Mouse (Mus musculus) MEL (cell line): ENCODE measurements around the gene Lmod1. TPM values are rescaled to one million over a fixed set of nuclear protein-coding genes. Genes with fewer than 3 reads are reported as not detected.

ENCODE experiments used
- DNase-seq: peaks from one replicate; pipeline ENCODE4 v3.0.0; 2011; ENCODE audit warnings: low read depth, low spot score
- H3K27ac ChIP-seq: 2 replicates; pipeline ENCODE4 v1.5.1; 2012; ENCODE audit warnings: low read depth, mild to moderate bottlenecking, control low read depth, low read length, moderate library complexity; ENCODE audit not compliant: control insufficient read depth
- H3K27me3 ChIP-seq, 2 experiments: fragments of 150-350 bp in 1 of 2; sonication (generic) in 1 of 2; 2 replicates each; pipeline ENCODE4 v1.6.1; 2012; ENCODE audit warnings: low read length in 2 of 2, mild to moderate bottlenecking in 2 of 2, improper control_type of control experiment in 1 of 2, moderate library complexity in 1 of 2; ENCODE audit not compliant: insufficient read depth in 2 of 2, control insufficient read depth in 1 of 2
- H3K36me3 ChIP-seq, 2 experiments: 2 replicates each; pipeline ENCODE4 v1.6.1; 2012 to 2014; ENCODE audit warnings: low read length in 2 of 2, improper control_type of control experiment in 1 of 2, inconsistent platforms in 1 of 2, mild to moderate bottlenecking in 1 of 2; ENCODE audit not compliant: insufficient read depth in 2 of 2, control insufficient read depth in 1 of 2
- H3K4me1 ChIP-seq, 2 experiments: fragments of 150-350 bp in 1 of 2; sonication (generic) in 1 of 2; 2 replicates each; pipeline ENCODE4 v1.6.1; 2012; ENCODE audit warnings: low read length in 2 of 2, improper control_type of control experiment in 1 of 2, mild to moderate bottlenecking in 1 of 2; ENCODE audit not compliant: insufficient read depth in 2 of 2, control insufficient read depth in 1 of 2
- H3K4me3 ChIP-seq, 2 experiments: fragments of 150-350 bp in 1 of 2; sonication (generic) in 1 of 2; 2 replicates each; pipeline ENCODE4 v1.5.1; 2012; ENCODE audit warnings: low read depth in 2 of 2, low read length in 2 of 2, mild to moderate bottlenecking in 2 of 2, moderate library complexity in 2 of 2, control low read depth in 1 of 2, improper control_type of control experiment in 1 of 2; ENCODE audit not compliant: control insufficient read depth in 1 of 2, insufficient read depth in 1 of 2
- H3K79me2 ChIP-seq: 2 replicates; pipeline ENCODE4 v1.6.1; 2012; ENCODE audit warnings: mild to moderate bottlenecking, low read length, moderate library complexity; ENCODE audit not compliant: control insufficient read depth, poor library complexity, insufficient read depth
- H3K9ac ChIP-seq: 2 replicates; pipeline ENCODE4 v1.6.1; 2012; ENCODE audit warnings: low read depth, mild to moderate bottlenecking, control low read depth, low read length, moderate library complexity; ENCODE audit not compliant: control insufficient read depth, poor library complexity, severe bottlenecking
- H3K9me3 ChIP-seq: fragments of 150-350 bp; sonication (generic); replicated peaks from 2 replicates; pipeline ENCODE4 v1.6.1; 2012; ENCODE audit warnings: mild to moderate bottlenecking, low read length, improper control_type of control experiment, moderate library complexity; ENCODE audit not compliant: insufficient read depth
- BHLHE40 ChIP-seq: IDR thresholded peaks from 2 replicates; pipeline ENCODE4 v1.6.1; 2012; ENCODE audit warnings: low read depth, mild to moderate bottlenecking, inconsistent platforms, low read length, improper control_type of control experiment, borderline replicate concordance
- CHD1 ChIP-seq: IDR thresholded peaks from 2 replicates; pipeline ENCODE4 v1.6.1; 2012; ENCODE audit warnings: low read depth, mild to moderate bottlenecking, inconsistent platforms, low read length, improper control_type of control experiment
- CTCF ChIP-seq, 3 experiments: IDR thresholded peaks in 2 of 3; conservative IDR thresholded peaks in 1 of 3; 2 replicates each; pipeline ENCODE4 v1.5.1; 2011 to 2012; ENCODE audit warnings: low read length in 3 of 3, low read depth in 2 of 3, mild to moderate bottlenecking in 2 of 3, improper control_type of control experiment in 1 of 3, inconsistent platforms in 1 of 3, mixed read lengths in 1 of 3, moderate library complexity in 1 of 3; ENCODE audit not compliant: control insufficient read depth in 1 of 3, insufficient read depth in 1 of 3, poor library complexity in 1 of 3, severe bottlenecking in 1 of 3
- EP300 ChIP-seq, 2 experiments: IDR thresholded peaks; 2 replicates each; pipeline ENCODE4 v1.6.1; 2011; ENCODE audit warnings: improper control_type of control experiment in 2 of 2, low read length in 2 of 2, low read depth in 1 of 2, mild to moderate bottlenecking in 1 of 2
- GATA1 ChIP-seq: IDR thresholded peaks from 2 replicates; pipeline ENCODE4 v1.6.1; 2011; ENCODE audit warnings: low read depth, low read length, improper control_type of control experiment
- HCFC1 ChIP-seq: IDR thresholded peaks from 2 replicates; pipeline ENCODE4 v1.6.1; 2012; ENCODE audit warnings: low read depth, mild to moderate bottlenecking, inconsistent platforms, low read length, improper control_type of control experiment, moderate library complexity
- KAT2A ChIP-seq: conservative IDR thresholded peaks from 2 replicates; pipeline ENCODE4 v1.6.1; 2012; ENCODE audit warnings: low read depth, low read length, improper control_type of control experiment, inconsistent platforms
- MAFK ChIP-seq: IDR thresholded peaks from 2 replicates; pipeline ENCODE4 v1.6.1; 2011; ENCODE audit warnings: low read depth, mild to moderate bottlenecking, low read length, improper control_type of control experiment, borderline replicate concordance
- MXI1 ChIP-seq: IDR thresholded peaks from 2 replicates; pipeline ENCODE4 v1.6.1; 2011; ENCODE audit warnings: mild to moderate bottlenecking, low read depth, low read length, improper control_type of control experiment
- MYB ChIP-seq: IDR thresholded peaks from 2 replicates; pipeline ENCODE4 v1.6.1; 2011; ENCODE audit warnings: mild to moderate bottlenecking, low read depth, low read length, improper control_type of control experiment
- NELFE ChIP-seq: IDR thresholded peaks from 2 replicates; pipeline ENCODE4 v1.6.1; 2011; ENCODE audit warnings: low read depth, low read length, improper control_type of control experiment
- POLR2A ChIP-seq, 2 experiments: IDR thresholded peaks; 2 replicates each; pipeline ENCODE4 v1.6.1; 2011 to 2012; ENCODE audit warnings: low read length in 2 of 2, mild to moderate bottlenecking in 2 of 2, control low read depth in 1 of 2, improper control_type of control experiment in 1 of 2, low read depth in 1 of 2, moderate library complexity in 1 of 2; ENCODE audit not compliant: control insufficient read depth in 1 of 2, insufficient read depth in 1 of 2, poor library complexity in 1 of 2
- POLR2AphosphoS5 ChIP-seq: IDR thresholded peaks from 2 replicates; pipeline ENCODE4 v1.6.1; 2012; ENCODE audit warnings: low read depth, borderline replicate concordance, mild to moderate bottlenecking, inconsistent platforms, low read length, moderate library complexity, mixed read lengths
- RCOR1 ChIP-seq: IDR thresholded peaks from 2 replicates; pipeline ENCODE4 v1.6.1; 2012; ENCODE audit warnings: low read depth, mild to moderate bottlenecking, inconsistent platforms, low read length, improper control_type of control experiment
- SIN3A ChIP-seq: IDR thresholded peaks from 2 replicates; pipeline ENCODE4 v1.6.1; 2012; ENCODE audit warnings: low read length, improper control_type of control experiment, inconsistent platforms
- SMC3 ChIP-seq: IDR thresholded peaks from 2 replicates; pipeline ENCODE4 v1.6.1; 2011; ENCODE audit warnings: low read depth, low read length, improper control_type of control experiment
- TAL1 ChIP-seq: IDR thresholded peaks from 2 replicates; pipeline ENCODE4 v1.6.1; 2012; ENCODE audit warnings: mild to moderate bottlenecking, inconsistent platforms, low read length, moderate library complexity, mixed read lengths
- TBP ChIP-seq: IDR thresholded peaks from 2 replicates; pipeline ENCODE4 v1.8.0; 2011; ENCODE audit warnings: low read depth, low read length, improper control_type of control experiment
- UBTF ChIP-seq: IDR thresholded peaks from 2 replicates; pipeline ENCODE4 v1.6.1; 2012; ENCODE audit warnings: low read depth, mild to moderate bottlenecking, inconsistent platforms, low read length, improper control_type of control experiment, moderate library complexity, borderline replicate concordance; ENCODE audit not compliant: insufficient read depth
- USF2 ChIP-seq, 2 experiments: IDR thresholded peaks; 2 replicates each; pipeline ENCODE4 v1.6.1; 2011 to 2012; ENCODE audit warnings: improper control_type of control experiment in 2 of 2, low read length in 2 of 2, borderline replicate concordance in 1 of 2, inconsistent platforms in 1 of 2, low read depth in 1 of 2, mild to moderate bottlenecking in 1 of 2; ENCODE audit not compliant: insufficient read depth in 1 of 2
- ZMIZ1 ChIP-seq: IDR thresholded peaks from 2 replicates; pipeline ENCODE4 v1.6.1; 2012; ENCODE audit warnings: low read depth, mild to moderate bottlenecking, inconsistent platforms, low read length, improper control_type of control experiment, moderate library complexity
- polyA plus RNA-seq, 2 experiments: library from polyadenylated mRNA; stranded (reverse) in 1 of 2; unstranded in 1 of 2; fragments of >175 nt in 1 of 2; fragments of >200 nt in 1 of 2; gene quantifications; 2 replicates each; pipeline versions ENCODE4 v1.2.1 to v1.2.4; 2012; ENCODE audit warnings: low replicate concordance in 2 of 2, low read depth in 1 of 2; ENCODE audit not compliant: insufficient read length in 2 of 2, insufficient read depth in 1 of 2, missing spikeins in 1 of 2
- total RNA-seq: library from RNA; depleted of rRNA; stranded (reverse); fragments of 300-350 nt; gene quantifications from 2 replicates; pipeline ENCODE4 v1.2.3, GENCODE M21; 2012

The Lmod1 gene
- total and polyA plus RNA-seq, 3 experiments = not detected

DNA sequence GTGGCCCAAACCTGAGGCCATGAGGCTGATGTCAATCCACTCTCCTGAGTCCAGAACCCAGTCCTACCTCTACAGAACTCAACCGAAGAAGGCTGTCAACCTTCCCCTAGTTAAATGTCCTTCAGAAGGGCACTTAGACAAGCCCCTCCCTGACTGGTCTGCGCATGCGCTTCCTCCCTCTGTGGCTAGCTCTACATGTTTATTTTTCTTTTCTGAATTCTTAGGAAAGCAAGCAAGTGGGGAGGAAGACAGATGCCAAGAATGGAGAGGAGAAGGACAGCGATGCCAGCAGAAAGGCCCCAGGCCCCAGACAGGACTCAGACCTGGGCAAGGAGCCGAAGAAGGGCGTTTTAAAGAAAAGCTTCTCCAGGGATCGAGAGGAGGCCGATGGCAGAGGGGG is 38.8 kb downstream of the Lmod1 start:
- no peak overlapping the region for H3K9ac ChIP-seq
- no peak for TF ChIP-seq MXI1
- TF ChIP-seq CHD1 = no peak
- TF ChIP-seq SIN3A = no peak
- no peak for TF ChIP-seq HCFC1
- TF ChIP-seq GATA1 = no peak
- TF ChIP-seq NELFE = no peak
- TF ChIP-seq ZMIZ1 = no peak
- no peak for TF ChIP-seq POLR2A (IDR thresholded peaks at IDR 0.05; ENCODE audit: control insufficient read depth in 1 of 2, insufficient read depth in 1 of 2, low read depth in 1 of 2, low read length in 2 of 2, poor library complexity in 1 of 2)
- no peak for TF ChIP-seq USF2 (IDR thresholded peaks at IDR 0.05; ENCODE audit: borderline replicate concordance in 1 of 2, insufficient read depth in 1 of 2, low read depth in 1 of 2, low read length in 2 of 2)
- no peak for TF ChIP-seq MYB
- no peak for TF ChIP-seq POLR2AphosphoS5
- TF ChIP-seq CTCF (IDR thresholded peaks at IDR 0.05 in 2 of 3, conservative IDR thresholded peaks at IDR 0.05 in 1 of 3; ENCODE audit: control insufficient read depth in 1 of 3, insufficient read depth in 1 of 3, low read depth in 2 of 3, low read length in 3 of 3, poor library complexity in 1 of 3, severe bottlenecking in 1 of 3) = no peak
- TF ChIP-seq BHLHE40 = no peak
- no peak for TF ChIP-seq KAT2A
- TF ChIP-seq TBP = no peak
- no peak for TF ChIP-seq RCOR1
- no peak for TF ChIP-seq SMC3
- no peak for DNase-seq
- no peaks in the 10 kb centered on the region; a peak in 1 of 4 replicates for H3K27me3 ChIP-seq
- peaks cover 0 to 7% of the 10 kb centered on the region in 2 experiments; a peak in 1 of 4 replicates for H3K4me1 ChIP-seq
- H3K79me2 ChIP-seq = no peaks in the 10 kb centered on the region
- H3K36me3 ChIP-seq = no peaks in the 10 kb centered on the region
- no peak overlapping the region for H3K4me3 ChIP-seq
- no peaks in the 10 kb centered on the region for H3K9me3 ChIP-seq
- no peak overlapping the region for H3K27ac ChIP-seq

DNA sequence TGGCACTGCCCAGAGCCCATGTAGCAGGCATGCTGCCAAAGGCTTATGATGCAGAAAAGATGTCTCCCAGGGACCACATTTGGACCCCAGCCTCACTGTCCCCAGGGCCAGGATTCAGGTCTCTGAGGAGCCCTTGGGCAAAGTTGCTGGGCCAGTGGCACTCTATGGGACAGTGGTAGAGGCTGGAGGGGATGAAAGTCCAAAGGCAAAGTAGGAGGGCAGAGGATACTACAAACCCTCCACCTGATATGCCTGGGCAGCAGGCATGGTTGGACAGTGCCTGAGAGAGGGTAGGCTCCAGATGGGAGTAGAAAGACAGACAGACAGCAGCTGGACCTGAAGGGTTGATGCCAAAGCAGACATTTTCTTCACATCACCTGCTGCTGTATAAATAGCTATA is 41.8 kb downstream of the Lmod1 start:
- peaks cover 6 to 12% of the 10 kb centered on the region in 2 experiments for H3K4me1 ChIP-seq
- TF ChIP-seq UBTF (no peak), EP300 (IDR thresholded peaks at IDR 0.05; ENCODE audit: low read depth in 1 of 2, low read length in 2 of 2) (no peak), TBP (no peak), USF2 (IDR thresholded peaks at IDR 0.05; ENCODE audit: borderline replicate concordance in 1 of 2, insufficient read depth in 1 of 2, low read depth in 1 of 2, low read length in 2 of 2) (no peak), SIN3A (no peak), ZMIZ1 (no peak), TAL1 (no peak), POLR2AphosphoS5 (no peak), MAFK (no peak)
- TF ChIP-seq, all 39 proteins: peak for 0
- DNase-seq = no peak
- H3K27ac ChIP-seq = no peak overlapping the region
- H3K4me3 ChIP-seq = no peak overlapping the region
- no peaks in the 10 kb centered on the region for H3K9me3 ChIP-seq
- H3K79me2 ChIP-seq = no peaks in the 10 kb centered on the region
- H3K27me3 ChIP-seq = no peaks in the 10 kb centered on the region; a peak in 1 of 4 replicates
- H3K36me3 ChIP-seq = no peaks in the 10 kb centered on the region
- H3K9ac ChIP-seq = no peak overlapping the region
